Mouse (Mus musculus): ENCODE measurements around the gene Mrto4.
"Not testable (repeated sequence)": the region's sequence is repeated elsewhere in the genome, so short reads cannot be mapped to it uniquely, and the experiment has no call there.

Gene Mrto4

DNA sequence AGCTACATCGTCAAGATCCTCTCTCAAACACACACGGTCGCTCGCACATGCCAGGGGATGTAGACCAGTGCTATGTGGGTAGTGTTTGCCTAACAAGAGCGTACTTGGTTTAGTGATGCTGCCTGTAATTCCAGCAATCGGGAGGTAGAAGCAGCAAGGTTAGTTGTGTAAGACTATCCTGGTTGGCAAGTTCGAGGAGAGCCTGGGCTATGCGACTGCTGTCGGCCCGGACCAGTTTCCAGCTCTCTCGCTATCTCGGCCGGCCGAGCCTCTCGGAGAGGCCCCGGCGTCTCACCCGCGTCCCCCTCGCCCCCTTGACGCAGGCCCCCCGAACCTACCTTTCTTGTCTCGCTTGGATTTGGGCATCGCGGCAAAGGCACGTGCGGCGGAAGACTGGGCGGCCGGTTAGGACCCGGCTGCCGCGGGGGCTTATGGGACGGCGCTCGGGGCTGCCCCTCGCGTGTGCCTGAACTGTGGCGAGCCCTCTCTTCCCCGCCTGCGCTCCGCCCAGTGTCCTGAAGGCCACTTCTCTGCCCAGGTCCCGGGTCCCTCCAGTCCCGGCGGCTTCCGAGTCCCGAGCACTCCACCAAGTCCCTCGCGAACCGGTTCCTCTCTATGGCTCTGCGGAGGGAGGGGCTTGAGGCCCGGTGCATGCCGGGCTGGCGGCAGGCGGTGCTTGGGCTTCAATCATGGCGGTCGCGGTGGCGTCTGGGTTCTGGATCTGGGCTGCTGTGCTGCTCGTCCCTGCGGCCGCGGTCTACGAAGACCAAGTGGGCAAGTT lies at the start of gene Mrto4, which contains the start of the genes Emc1 and Ubr4:
TSS of gene Mrto4 (minus strand) at position 646 of the 781 bp plus-strand sequence.
TSS of gene Emc1 (plus strand) at position 657 of the 781 bp plus-strand sequence.
TSS of gene Ubr4 (plus strand) at position 679 of the 781 bp plus-strand sequence.
- DNase-seq = peak; percentile 68 to 74

DNA sequence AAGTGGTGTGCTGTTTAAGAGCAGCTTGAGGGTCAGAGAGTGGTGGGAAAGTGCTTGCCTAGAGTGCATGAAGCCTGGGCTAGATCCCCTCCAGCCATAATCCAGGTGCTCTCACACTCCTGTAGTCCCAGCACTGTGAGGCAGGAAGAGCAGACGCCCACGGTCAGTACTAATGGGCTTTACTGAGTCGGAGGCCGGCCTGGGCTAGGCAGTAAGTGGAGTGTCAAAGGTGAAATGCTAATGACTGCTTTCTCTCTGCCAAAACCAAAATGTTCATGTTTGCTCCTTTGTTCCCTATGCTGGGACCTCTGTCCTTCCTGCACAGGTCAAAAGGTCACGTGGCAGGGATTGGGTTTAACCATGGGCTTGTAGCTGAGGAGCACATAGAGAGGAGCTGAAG lies 48.1 kb upstream of the Mrto4 start:
- no peak for DNase-seq

GRCm38 (mm10) chr4:139395431-139395830 lies 43.1 kb upstream of the Mrto4 start:
- DNase-seq = no peak

DNA sequence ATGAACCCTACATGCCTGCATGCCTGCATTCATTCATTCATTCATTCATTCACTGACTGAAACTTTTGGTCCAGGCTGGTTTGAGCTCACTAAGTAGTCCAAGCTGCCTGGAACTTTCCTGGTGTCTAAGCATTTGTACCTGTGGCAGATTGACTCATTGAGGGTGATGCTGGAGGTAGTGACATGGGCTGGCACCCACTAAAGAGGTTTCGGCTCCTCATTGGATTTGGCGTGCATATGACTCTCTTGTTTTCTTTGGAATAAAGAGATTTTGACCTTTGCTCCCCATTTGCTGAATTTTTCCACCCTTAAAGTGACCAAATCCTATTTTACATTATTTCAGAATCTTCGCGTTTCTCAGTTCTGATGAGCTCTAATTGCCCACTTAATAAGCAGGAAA lies 37.2 kb upstream of the Mrto4 start:
- DNase-seq = no peak

DNA sequence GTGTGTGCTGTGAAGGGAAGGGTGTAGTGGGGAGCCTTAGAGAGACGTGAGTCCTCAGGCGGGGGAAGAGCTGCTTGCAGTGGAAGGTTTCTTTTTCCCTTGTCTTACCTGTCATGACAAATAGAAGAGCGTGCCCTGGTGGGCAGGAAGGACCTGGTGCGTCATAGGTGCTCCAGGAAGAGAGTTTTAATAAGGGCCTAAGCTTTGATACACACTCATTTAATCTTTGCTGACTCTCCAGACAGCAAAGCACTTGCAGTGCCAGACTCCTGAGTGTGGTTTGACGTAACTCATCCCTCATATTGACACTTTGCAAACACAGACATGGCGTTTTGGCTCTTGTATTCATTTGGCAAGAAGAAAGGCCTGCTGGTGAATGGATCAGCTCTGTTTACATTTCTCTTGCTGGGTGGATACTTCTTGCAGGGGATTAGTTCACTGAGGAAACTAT lies 34.5 kb upstream of the Mrto4 start:
- no peak for DNase-seq

DNA sequence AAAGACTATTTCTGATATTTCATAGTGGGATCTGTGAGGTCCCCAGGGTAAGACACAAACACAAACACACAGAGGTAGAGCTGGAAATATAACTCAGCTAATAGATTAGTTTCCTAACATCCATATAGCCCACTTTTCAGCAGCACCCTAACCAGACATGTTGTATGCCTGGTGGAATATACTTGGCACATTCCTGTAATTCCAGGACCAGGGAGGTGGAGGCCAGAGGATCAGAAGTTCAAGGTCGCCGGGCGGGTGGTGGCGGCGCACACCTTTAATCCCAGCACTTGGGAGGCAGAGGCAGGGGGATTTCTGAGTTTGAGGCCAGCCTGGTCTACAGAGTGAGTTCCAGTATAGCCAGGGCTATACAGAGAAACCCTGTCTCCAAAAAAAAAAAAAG lies 33.5 kb upstream of the Mrto4 start:
- not testable (repeated sequence) for DNase-seq

GRCm38 (mm10) chr4:139382231-139382630 lies 29.9 kb upstream of the Mrto4 start:
- DNase-seq = no peak

DNA sequence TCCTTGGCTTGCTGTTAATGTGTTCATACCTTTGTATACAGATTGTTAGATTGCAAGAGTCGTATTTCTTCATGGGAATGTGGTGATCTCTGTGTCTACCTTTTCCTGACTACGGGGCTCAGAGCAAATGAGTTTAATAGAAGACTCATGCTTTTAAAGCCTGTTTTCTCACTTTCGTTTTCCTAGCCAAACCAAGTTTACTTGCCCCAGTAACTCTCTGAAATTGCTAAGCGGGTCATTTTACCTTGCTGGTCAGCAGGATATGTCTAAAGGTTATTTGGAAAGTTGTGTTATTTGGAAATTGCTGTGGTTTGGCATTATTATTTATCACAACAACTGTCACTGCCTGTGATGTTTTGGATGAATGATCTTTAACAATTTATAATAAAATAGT lies 29.1 kb upstream of the Mrto4 start:
- DNase-seq = no peak

GRCm38 (mm10) chr4:139380775-139381451 lies 28.5 kb upstream of the Mrto4 start:
- DNase-seq = peak in 1 of 2 experiments; percentile 48

DNA sequence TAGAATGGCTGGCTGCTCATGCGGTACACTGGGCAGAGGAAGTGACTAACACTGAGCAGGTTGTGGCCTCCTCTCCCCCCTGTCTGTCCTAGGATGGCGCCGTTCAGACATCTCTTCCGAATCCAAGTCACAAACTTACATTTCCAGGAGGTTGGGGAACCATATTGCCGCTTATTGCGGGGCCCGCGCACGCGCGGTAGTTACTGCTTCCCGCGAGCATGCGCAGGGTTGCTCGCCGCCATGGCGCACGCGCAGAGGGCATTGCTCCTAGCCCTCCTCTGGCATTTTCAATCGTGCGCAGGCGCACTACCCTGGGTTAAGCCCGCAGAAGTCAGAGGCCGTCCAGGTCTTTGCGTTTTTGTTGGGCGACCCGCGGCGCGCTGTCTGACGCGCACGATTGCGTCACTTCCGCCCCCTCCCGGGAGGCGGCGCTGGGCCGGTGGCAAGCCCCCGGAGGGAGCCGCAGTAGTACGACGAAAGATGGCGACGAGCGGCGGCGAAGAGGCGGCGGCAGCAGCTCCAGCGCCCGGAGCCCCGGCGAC lies 27.9 kb upstream of the Mrto4 start:
- peak; percentile 99 to 100 for DNase-seq

- no peak for DNase-seq
Observed at GRCm38 (mm10) chr4:139379719-139380118, 27.3 kb upstream of the Mrto4 start.

- DNase-seq = no peak
Observed at GRCm38 (mm10) chr4:139373531-139373930, 21.2 kb upstream of the Mrto4 start.

DNA sequence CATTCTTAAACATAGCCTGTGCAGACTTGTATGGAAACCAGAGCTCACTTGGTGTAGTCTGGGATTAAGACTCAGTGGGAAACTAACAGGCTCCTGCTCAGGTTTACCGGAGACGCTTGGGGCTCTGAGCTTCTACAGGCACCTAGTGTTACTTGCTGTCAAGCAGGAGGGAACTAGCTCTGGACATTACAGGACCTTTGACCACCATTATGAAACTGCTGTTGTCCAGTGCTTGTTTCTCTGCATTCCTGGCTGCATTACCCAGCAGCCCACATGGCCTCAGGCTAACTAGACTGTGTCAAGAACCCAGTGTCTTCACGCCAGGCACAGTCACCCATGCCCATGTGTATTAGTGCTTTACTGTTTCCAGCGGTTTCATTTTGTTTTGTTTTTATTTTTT lies 20.8 kb upstream of the Mrto4 start:
- no peak for DNase-seq

- no peak for DNase-seq
Observed at GRCm38 (mm10) chr4:139368038-139368437, 15.7 kb upstream of the Mrto4 start.

DNA sequence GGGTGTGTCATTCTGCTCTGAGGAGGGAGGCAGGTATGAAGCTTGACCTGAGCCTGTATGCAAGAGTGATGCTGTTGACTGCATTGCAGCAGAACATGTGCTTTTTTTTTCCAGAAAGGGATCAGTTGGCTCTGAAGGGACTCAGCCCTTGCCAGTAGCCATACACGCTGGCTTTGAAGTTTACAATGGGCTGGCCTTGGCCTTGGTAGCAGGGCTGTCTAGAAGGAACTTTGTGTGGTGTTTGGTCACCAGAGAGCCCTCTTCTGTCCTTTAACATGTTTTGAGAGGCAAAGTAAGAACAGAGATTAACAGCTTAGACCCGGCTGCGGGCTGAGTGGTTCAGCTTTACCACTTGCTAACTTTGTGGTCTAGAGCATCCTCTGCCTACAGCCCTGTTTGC lies 15.0 kb upstream of the Mrto4 start:
- no peak for DNase-seq

- no peak for DNase-seq
Observed at GRCm38 (mm10) chr4:139360761-139361548, 8.6 kb upstream of the Mrto4 start.

GRCm38 (mm10) chr4:139357211-139357610 lies 4.8 kb upstream of the Mrto4 start:
- no peak for DNase-seq

DNA sequence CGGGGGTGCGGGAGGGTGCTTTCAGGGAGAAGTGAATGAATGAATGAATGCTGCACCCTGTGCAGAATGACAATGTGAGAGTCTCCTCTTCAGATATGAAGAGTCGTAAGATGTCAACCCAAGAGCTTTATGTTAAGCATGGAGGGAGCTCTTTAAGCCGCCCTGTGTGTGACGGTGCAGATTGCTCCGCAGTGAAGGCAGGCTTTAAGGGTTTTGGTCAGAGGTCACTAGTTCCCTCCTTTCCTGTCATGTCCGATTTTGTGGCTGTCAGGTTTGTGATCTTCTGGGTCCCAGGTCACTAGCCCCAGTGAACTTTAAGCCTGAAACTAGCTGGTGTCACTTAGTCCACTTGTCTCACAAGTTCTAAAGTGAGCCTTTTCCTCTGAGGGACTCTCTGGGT lies 456 bp upstream of the Mrto4 start:
- no peak for DNase-seq

DNA sequence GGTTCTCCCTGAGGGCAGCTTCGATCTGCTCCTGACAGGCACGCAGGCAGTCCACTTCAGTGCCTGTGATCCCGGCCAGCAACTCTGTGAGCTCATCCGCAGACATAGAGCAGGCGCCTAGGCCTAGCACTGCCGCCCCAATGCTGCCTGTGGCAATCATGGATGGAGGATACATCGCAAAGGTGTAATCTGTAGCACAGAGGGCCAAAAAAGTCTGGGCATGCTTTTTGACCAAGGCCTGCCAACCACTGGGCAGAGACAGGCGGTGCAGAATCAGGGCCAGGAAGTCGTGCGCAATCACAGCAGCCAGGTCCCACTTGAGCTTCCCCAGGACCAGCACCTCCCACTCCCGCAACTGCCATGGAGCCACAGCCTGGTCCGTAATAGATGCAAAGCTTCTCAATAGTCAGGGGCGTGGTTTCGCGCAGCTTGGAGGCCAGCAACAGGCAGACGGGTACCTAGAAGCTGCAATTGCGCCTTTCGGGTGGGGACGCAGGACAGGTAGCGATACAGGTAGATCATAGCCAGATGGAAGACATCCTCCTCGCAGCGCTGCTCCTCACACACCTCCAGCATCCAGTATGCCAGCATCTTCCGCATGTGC lies 6.9 kb downstream of the Mrto4 start:
- DNase-seq = no peak

- DNase-seq = no peak
Observed at GRCm38 (mm10) chr4:139343718-139344117, 8.7 kb downstream of the Mrto4 start.

DNA sequence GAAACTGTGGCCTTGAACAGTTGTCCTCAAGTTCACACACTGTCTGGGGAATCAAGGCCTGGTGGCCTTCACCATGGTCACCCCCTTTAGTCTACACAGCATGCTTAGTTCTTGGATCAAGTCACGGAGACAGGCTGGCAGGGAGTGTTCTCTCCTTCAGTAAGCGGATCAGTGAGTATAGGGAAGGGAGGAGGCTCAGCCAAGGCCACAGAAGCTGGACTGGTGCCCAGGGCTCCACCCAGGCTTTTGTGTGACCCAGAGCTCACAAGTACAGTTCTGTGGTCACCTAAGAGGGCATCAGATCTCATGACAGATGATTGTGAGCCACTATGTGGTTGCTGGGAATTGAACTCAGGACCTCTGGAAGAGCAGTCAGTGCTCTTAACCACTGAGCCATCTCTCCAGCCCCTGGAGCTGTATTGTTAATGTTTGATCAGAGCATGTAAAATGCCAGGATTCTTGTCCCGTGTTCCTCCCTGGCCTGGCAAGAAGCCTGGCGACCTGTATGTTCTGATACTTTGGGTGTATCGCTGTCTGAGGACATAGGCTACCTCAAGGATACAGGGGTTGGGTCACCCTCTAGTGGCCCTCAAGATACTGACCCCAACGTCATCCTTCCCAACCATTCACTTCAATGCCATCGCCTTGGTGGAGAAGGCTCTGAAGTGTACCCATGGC lies 10.7 kb downstream of the Mrto4 start:
- DNase-seq = no peak

DNA sequence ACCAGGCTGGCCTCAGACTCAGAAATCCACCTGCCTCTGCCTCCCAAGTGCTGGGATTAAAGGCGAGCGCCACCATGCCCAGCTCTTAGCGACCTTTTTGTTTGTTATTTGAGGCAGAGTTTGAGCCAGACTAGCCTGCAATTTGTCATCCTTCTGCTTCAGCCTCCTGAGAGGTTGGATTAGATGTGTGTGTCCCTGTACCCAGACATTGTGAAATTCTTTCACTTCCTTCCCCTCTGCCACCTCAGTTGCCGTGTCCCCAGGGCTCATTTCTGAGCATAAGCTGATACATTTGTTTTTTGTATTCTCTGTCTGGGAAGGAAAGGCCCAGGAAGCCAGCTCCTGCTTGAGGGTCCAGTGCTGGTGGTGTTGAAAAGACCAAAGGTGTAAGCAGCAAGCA lies 11.5 kb downstream of the Mrto4 start:
- no peak for DNase-seq
